Mouse (Mus musculus): ENCODE measurements around the gene Nwd2.

The Nwd2 gene

GRCm38 (mm10) chr5:63649070-63649532 lies at the start of gene Nwd2:
TSS of gene Nwd2 (plus strand) at chr5:63649102.
- DNase-seq = no peak

GRCm38 (mm10) chr5:63607447-63607846 lies 41.5 kb upstream of the Nwd2 start:
- DNase-seq = no peak

- DNase-seq = no peak
These were observed 31.9 kb upstream of the Nwd2 start for GRCm38 (mm10) chr5:63616792-63617668.

- no peak for DNase-seq
These were observed 24.8 kb upstream of the Nwd2 start for GRCm38 (mm10) chr5:63624123-63624522.

GRCm38 (mm10) chr5:63627832-63628530 lies 20.9 kb upstream of the Nwd2 start:
- no peak for DNase-seq

- DNase-seq = no peak
These were observed 20.4 kb upstream of the Nwd2 start for GRCm38 (mm10) chr5:63628531-63628871.

GRCm38 (mm10) chr5:63634636-63635035 lies 14.3 kb upstream of the Nwd2 start:
- DNase-seq = no peak

- DNase-seq = no peak
These were observed 715 bp upstream of the Nwd2 start for GRCm38 (mm10) chr5:63648187-63648586.

- DNase-seq = peak; percentile 8 to 25
These were observed 897 bp downstream of the Nwd2 start for GRCm38 (mm10) chr5:63649533-63650464.

- no peak for DNase-seq
These were observed 2.9 kb downstream of the Nwd2 start for GRCm38 (mm10) chr5:63651813-63652212.

GRCm38 (mm10) chr5:63652705-63653104 lies 3.8 kb downstream of the Nwd2 start:
- no peak for DNase-seq

- DNase-seq = no peak
These were observed 18.0 kb downstream of the Nwd2 start for GRCm38 (mm10) chr5:63666884-63667283.

GRCm38 (mm10) chr5:63675934-63676333 lies 27.0 kb downstream of the Nwd2 start:
- DNase-seq = peak; percentile 9 to 38

- no peak for DNase-seq
These were observed 40.2 kb downstream of the Nwd2 start for GRCm38 (mm10) chr5:63689084-63689483.

GRCm38 (mm10) chr5:63696784-63697183 lies 47.9 kb downstream of the Nwd2 start:
- no peak for DNase-seq

GRCm38 (mm10) chr5:63697196-63697595 lies 48.3 kb downstream of the Nwd2 start:
- no peak for DNase-seq

GRCm38 (mm10) chr5:63728955-63729354 lies 80.1 kb downstream of the Nwd2 start:
- no peak for DNase-seq

- no peak for DNase-seq
These were observed 86.6 kb downstream of the Nwd2 start for GRCm38 (mm10) chr5:63735521-63735920.

GRCm38 (mm10) chr5:63743426-63743825 lies 94.5 kb downstream of the Nwd2 start:
- no peak for DNase-seq

GRCm38 (mm10) chr5:63748299-63748698 lies 99.4 kb downstream of the Nwd2 start:
- no peak for DNase-seq

- no peak for DNase-seq
These were observed 99.9 kb downstream of the Nwd2 start for GRCm38 (mm10) chr5:63748759-63749158.

- peak; percentile 18 to 51 for DNase-seq
These were observed 106.3 kb downstream of the Nwd2 start for GRCm38 (mm10) chr5:63755092-63755761.
